Mouse (Mus musculus): Measurements from ENCODE around the gene Rnase4.

- no peak for TF ChIP-seq EP300 (IDR thresholded peaks at IDR 0.05; ENCODE audit: low read depth)
- no peak for TF ChIP-seq CTCF (IDR thresholded peaks at IDR 0.05; ENCODE audit: low read depth)
Observed at GRCm38 (mm10) chr14:51144451-51144850, 53.6 kb downstream of the Rnase4 start.

All from liver, embryonic 14.5 days (tissue).